Mouse (Mus musculus): Measurements from ENCODE around the gene Hap1.
"Not testable (repeated sequence)": the region's sequence is repeated elsewhere in the genome, so short reads cannot be mapped to it uniquely, and the experiment has no call there.

Hap1 gene

GRCm38 (mm10) chr11:100391081-100391883 is 35.4 kb upstream of the Hap1 start:
- intact Hi-C loops (cut with DNase I) = no loop called here

GRCm38 (mm10) chr11:100389931-100390445 is 34.1 kb upstream of the Hap1 start:
- intact Hi-C loops (cut with DNase I) = no loop called here

GRCm38 (mm10) chr11:100388588-100388987 is 32.7 kb upstream of the Hap1 start:
- intact Hi-C loops (cut with DNase I) = no loop called here

- intact Hi-C loops (cut with DNase I) = no loop called here
Observed at GRCm38 (mm10) chr11:100387589-100388375, 31.9 kb upstream of the Hap1 start.

GRCm38 (mm10) chr11:100387111-100387510 is 31.2 kb upstream of the Hap1 start:
- intact Hi-C loops (cut with DNase I) = no loop called here

- intact Hi-C loops (cut with DNase I) = no loop called here
Observed at GRCm38 (mm10) chr11:100386586-100386985, 30.7 kb upstream of the Hap1 start.

GRCm38 (mm10) chr11:100385016-100385415 is 29.1 kb upstream of the Hap1 start:
- intact Hi-C loops (cut with DNase I) = no loop called here

GRCm38 (mm10) chr11:100382682-100383081 is 26.8 kb upstream of the Hap1 start:
- intact Hi-C loops (cut with DNase I) = no loop called here

GRCm38 (mm10) chr11:100379311-100379710 is 23.4 kb upstream of the Hap1 start:
- intact Hi-C loops (cut with DNase I) = no loop called here

GRCm38 (mm10) chr11:100378446-100378845 is 22.5 kb upstream of the Hap1 start:
- intact Hi-C loops (cut with DNase I) = no loop called here

- intact Hi-C loops (cut with DNase I) = no loop called here
Observed at GRCm38 (mm10) chr11:100377989-100378388, 22.1 kb upstream of the Hap1 start.

GRCm38 (mm10) chr11:100376746-100377389 is 20.9 kb upstream of the Hap1 start:
- intact Hi-C loops (cut with DNase I) = no loop called here

GRCm38 (mm10) chr11:100376005-100376404 is 20.1 kb upstream of the Hap1 start:
- intact Hi-C loops (cut with DNase I) = no loop called here

- intact Hi-C loops (cut with DNase I) = no loop called here
Observed at GRCm38 (mm10) chr11:100375127-100375526, 19.2 kb upstream of the Hap1 start.

GRCm38 (mm10) chr11:100371981-100372558 is 16.1 kb upstream of the Hap1 start:
- intact Hi-C loops (cut with DNase I) = no loop called here

GRCm38 (mm10) chr11:100369822-100370221 is 13.9 kb upstream of the Hap1 start:
- intact Hi-C loops (cut with DNase I) = no loop called here

GRCm38 (mm10) chr11:100369145-100369544 is 13.2 kb upstream of the Hap1 start:
- intact Hi-C loops (cut with DNase I) = no loop called here

GRCm38 (mm10) chr11:100362979-100363562 is 7.1 kb upstream of the Hap1 start:
- intact Hi-C loops (cut with DNase I) = loop anchor here (2.0 kb wide), 1 partner anchor 46 kb away; no protein-coding TSS in a partner anchor

- intact Hi-C loops (cut with DNase I) = loop anchor here (2.0 kb wide), 1 partner anchor 46 kb away; no protein-coding TSS in a partner anchor
Observed at GRCm38 (mm10) chr11:100362209-100362978, 6.5 kb upstream of the Hap1 start.

GRCm38 (mm10) chr11:100361059-100361458 is 5.1 kb upstream of the Hap1 start:
- intact Hi-C loops (cut with DNase I) = not testable (repeated sequence)
